Mouse (Mus musculus) layer of hippocampus, postnatal 25 days (tissue): ENCODE data around the gene Txndc15. TPM values are rescaled to one million over a fixed set of nuclear protein-coding genes. Genes with fewer than 3 reads are reported as not detected.
"Not testable (repeated sequence)": the region's sequence is repeated elsewhere in the genome, so short reads cannot be mapped to it uniquely, and the experiment has no call there.

Source experiments
- DNase-seq, 2 experiments: peaks; one replicate each; pipeline ENCODE4 v3.0.0; 2022; ENCODE audit warnings: mixed read lengths in 2 of 2, low spot score in 1 of 2; ENCODE audit errors: extremely low spot score in 1 of 2
- total RNA-seq, 2 experiments: library from RNA; stranded (reverse); gene quantifications; 2 replicates each; pipeline ENCODE4 v1.2.3; 2021

Gene Txndc15
- total RNA-seq = 10 to 100 TPM; 68.8 to 81.2 TPM

GRCm38 (mm10) chr13:55714501-55715166, at the start of gene Txndc15:
Txndc15 (plus strand) TSS chr13:55714650.
- peak; percentile 85 to 90 for DNase-seq

- DNase-seq = peak in 1 of 2 experiments; percentile 33
Measured at GRCm38 (mm10) chr13:55668550-55668949, 45.9 kb upstream of the Txndc15 start.

- no peak for DNase-seq
Measured at GRCm38 (mm10) chr13:55672711-55673110, 41.7 kb upstream of the Txndc15 start.

- no peak for DNase-seq
Measured at GRCm38 (mm10) chr13:55677364-55677763, 37.1 kb upstream of the Txndc15 start.

- no peak for DNase-seq
Measured at GRCm38 (mm10) chr13:55682201-55682600, 32.2 kb upstream of the Txndc15 start.

DNA sequence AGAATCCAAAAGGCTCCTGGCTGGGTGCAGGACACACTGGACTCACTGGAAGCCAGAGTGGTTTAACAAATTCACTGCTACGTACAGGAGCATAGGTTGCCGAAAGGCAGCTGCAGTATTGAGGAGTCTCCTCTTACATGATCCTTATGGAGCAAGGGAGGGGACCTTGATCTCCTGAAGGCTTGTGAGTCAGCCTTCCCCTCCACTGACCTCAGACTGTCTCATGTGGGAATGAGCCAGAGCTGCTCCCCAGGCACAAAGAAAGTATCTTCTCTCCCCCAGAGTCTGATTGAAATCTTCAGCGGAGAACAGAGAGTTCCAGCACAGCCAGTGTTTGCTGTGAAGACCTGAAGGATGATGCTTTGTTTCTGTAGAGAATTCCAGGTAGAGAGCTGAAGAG, 30.9 kb upstream of the Txndc15 start:
- no peak for DNase-seq

GRCm38 (mm10) chr13:55686107-55686633, 28.3 kb upstream of the Txndc15 start:
- DNase-seq = no peak

DNA sequence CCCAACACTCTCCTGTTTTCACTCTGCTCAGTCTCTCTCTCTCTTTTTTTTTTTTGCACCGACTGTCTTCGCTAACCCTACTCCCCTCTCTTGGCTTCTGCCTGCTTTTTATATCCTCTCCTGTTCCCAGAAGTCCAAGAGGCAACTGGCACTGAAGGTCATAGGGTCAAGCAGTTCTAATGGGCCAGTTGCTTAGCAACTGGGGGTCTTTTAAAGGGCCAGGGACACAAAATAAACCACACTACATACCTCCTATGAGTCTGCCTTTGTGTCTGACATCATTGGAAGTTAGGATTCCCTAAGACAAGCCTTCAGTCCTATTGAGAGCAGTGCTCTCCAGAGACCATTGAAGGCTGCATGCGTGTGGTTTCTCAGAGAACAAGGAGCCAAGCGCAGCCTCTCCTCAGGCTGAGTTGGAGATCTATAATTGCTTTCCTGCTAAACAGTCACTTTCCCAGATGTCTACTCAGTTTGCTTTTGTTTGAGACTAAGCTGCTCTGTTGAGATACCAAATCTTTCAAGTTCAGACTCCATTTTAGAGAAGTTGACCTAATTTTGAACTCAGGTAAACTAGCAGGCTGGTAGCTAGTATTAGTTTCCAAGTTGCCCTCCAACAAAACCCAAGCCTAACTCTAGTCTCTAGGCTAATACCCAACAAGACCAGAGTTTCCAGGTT, 26.4 kb upstream of the Txndc15 start:
- no peak for DNase-seq

DNA sequence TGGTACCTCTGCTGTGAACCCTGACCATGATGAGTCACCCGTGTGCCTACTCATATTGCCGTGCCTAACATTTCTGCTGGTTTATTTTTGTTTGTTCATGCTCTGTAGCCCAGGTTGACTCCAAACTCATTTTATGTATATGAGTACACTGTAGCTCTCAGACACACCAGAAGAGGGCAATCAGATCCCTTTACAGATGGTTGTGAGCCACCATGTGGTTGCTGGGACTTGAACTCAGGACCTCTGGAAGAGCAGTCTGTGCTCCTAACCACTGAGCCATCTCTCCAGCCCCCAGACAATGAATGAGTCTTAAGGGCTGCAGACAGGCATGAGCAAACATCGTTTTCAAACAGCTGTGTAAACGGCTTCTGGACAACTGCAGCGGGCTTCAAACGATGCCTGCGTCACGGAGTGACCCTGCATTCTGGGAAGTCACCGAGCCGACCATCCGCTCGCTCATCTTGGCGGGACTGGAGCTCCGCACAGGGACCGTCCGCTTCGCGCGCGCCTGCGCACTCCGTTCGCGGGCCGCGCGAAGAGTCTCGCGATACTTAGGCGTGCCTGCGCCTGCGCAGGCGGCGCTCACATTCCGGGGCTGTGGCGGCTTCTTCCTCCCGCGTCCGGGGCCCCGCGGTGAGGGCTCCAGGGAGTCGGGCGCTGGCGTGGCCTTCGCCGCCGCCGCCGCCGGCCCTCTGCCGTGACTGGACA, 21.8 kb upstream of the Txndc15 start, which contains the start of gene B230219D22Rik:
Gene B230219D22Rik, plus strand, starts transcription at position 590 of the 708 bp plus-strand sequence.
- DNase-seq = peak; percentile 83 to 90

DNA sequence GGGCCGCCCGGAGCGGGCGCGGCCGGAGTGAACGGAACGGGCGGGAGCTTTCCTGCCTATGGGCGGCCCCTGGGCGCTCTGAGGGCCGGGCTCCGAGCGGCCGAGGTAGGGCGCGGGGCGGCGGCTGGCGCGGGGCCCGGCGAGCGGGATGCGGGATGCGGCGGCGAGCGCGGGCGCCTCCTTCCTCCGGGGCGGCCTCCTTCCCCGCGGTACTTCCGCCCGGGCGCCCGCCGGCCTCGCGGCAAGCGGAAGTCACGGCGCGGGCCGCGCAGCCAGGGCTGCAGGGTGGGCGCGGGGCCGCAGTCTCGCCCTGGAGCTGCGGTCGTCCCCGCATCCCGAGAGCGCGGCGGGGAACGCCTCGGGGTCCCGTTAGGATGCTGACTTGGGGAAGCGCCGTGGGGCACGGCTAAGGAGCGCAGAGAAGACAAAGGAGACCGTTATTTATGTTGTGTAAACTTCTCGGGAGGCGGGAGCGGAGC, 21.2 kb upstream of the Txndc15 start:
- DNase-seq = peak in 1 of 2 experiments; percentile 33

GRCm38 (mm10) chr13:55694110-55694509, 20.3 kb upstream of the Txndc15 start:
- no peak for DNase-seq

- DNase-seq = not testable (repeated sequence)
Measured at GRCm38 (mm10) chr13:55695989-55696388, 18.5 kb upstream of the Txndc15 start.

GRCm38 (mm10) chr13:55704301-55704700, 10.1 kb upstream of the Txndc15 start:
- no peak for DNase-seq

DNA sequence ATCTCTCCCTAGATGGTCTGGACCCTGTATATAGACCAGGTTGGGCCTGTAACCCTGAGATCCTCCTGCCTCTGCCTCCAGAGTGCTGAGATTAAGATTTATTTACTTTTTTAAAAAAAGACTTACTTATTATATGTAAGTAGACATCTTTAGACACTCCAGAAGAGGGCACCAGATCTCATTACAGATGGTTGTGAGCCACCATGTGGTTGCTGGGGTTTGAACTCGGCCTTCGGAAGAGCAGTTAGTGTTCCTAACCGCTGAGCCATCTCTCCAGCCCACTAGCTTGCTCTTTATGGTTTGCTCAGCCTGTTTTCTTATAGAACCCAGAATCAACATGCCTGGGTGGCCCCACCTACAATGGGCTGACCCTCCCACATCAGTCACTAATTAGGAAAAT, 1.6 kb upstream of the Txndc15 start:
- no peak for DNase-seq

- no peak for DNase-seq
Measured at GRCm38 (mm10) chr13:55715167-55715512, 690 bp downstream of the Txndc15 start.

DNA sequence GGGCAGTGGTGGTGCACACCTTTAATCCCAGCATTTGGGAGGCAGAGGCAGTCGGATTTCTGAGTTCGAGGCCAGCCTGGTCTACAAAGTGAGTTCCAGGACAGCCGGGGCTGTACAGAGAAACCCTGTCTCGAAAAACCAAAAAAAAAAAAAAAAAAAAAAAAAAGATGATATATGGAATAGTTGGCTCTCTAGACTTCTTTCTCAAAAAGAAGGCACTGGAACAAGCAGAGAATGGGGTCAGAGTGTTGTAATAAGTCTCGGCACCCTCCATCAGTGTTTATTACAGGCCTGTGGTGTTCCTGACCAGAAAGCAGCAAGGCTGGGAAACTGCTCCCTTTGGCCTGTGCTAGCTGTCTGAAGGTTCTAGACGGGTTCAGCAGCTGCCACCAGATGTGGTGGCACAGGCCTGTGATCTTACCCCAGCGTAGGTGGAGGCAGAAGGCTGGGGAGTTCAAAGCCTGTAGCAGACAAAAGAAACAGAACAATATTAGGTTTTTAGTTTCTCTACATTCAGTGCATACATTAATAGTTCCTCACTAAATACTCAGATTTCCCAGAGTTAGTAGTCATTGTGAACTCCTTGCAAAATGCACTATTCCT, 1.6 kb downstream of the Txndc15 start:
- no peak for DNase-seq

- DNase-seq = no peak
Measured at GRCm38 (mm10) chr13:55721516-55721915, 7.1 kb downstream of the Txndc15 start.

DNA sequence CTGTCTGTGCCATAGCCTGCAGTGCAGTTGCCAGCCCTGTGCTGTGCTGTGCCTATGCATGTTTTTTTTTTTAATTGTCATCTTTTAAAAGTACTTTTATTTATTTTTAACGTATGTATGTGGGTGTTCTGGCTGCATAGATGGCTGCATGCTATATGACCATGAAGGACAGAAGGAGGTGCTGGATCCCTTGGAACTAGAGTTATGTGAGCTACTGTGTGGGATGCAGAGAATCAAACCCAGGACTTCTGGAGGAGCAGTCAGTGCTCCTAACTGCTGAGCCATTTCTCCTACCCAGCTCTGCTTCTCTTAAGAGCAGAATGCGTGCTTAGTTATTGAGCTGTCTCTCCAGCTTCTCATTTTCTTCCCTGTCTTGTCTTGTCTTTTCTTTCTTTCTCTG, 7.5 kb downstream of the Txndc15 start:
- no peak for DNase-seq

DNA sequence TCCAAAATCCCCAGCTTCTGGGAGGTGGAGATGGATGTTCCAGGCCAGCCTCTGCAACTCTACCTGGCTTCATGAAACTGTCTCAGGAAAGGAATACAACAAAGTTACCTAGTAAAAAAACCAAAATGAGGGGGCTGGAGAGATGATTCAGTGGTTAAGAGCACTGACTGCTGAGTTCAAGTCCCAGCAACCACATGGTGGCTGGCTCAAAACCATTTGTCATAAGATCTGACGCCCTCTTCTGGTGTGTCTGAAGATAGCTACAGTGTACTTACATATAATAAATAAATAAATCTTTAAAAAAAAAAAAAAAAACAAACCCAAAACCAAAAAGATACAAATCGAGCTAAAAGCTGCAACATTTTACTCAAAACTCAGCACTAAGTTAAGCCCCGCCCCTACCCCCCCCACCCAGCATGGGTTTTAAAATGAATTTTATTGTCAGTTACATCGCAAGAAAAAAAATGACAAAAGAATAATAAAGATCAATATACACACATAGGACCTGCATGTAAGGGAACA, 12.2 kb downstream of the Txndc15 start:
- DNase-seq = no peak

DNA sequence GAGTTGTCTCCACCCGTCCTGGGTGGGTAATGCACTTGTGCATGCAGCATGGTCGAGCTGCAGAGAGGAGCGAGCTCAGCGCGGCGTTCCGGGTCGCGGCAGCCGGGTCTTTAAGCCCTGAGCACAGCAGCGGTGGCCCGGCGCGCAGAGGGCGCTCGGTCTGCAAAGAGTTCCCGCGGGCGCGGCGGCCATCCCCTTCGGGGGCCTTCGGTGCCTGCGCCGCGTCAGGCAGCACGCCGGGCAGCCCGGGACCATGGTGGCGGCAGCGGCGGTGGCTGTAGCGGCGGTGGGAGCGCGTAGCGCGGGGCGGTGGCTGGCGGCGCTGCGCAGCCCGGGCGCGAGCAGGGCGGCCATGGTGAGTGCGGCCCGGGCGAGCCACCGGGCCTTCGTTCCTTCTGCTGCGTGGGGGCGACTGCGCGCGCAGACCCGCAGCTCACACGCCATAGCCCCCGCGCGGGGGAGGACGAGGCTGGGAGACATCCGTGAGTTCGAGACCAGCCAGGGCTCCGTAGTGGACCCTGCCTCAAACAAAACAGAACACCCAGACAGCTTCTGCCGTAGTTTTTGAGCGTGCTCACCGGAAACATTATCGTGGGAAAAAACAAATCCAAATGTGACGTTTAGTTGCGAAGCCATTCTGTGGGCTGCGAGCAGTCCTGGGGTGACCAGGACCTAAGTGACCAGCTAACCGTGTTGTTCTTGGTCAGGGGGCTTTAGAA, 12.8 kb downstream of the Txndc15 start, which contains the start of gene Pcbd2:
Gene Pcbd2, plus strand, starts transcription at position 249 of the 719 bp plus-strand sequence.
- peak; percentile 74 to 75 for DNase-seq
